Comparison of ENCODE assay signal across 10 mouse cellular contexts in genomic region chr15:101438555-101438954, GRCm38 (mm10). TPM values are rescaled to one million over a fixed set of nuclear protein-coding genes. Genes with fewer than 3 reads are reported as not detected.
A peak's percentile ranks its signal among the peaks of the same experiment; 100 is the strongest.
DNase-seq lines count a peak whose midpoint lies in the region; ATAC-seq and TF ChIP-seq lines count a peak whose summit lies in the region.
"Had no signal": no experiment of that assay in that cellular context is flagged by ENCODE, and none has a peak within 500 bp of the region (broad histone marks: within the 10 kb centered on the region; RNA-seq: fewer than 3 reads in every experiment).

Gene Krt87 (minus strand): TSS chr15:101438804.

- peaks cover 14% of the 10 kb centered on the region for H3K27me3 ChIP-seq in kidney, postnatal 0 days (ENCODE audit: insufficient read depth, low read length)
- H3K27me3 ChIP-seq in embryonic facial prominence, embryonic 11.5 days (ENCODE audit: control insufficient read depth, insufficient read depth, low read length): peaks cover 17% of the 10 kb centered on the region
- H3K27me3 ChIP-seq in intestine, embryonic 14.5 days (replicated peaks; ENCODE audit: control insufficient read depth, insufficient read depth, low read length): peaks cover 30% of the 10 kb centered on the region
- H3K27me3 ChIP-seq in neural tube, embryonic 14.5 days (ENCODE audit: control insufficient read depth, insufficient read depth, low read length): peaks cover 12% of the 10 kb centered on the region

- TF ChIP-seq CTCF in kidney, postnatal 0 days (IDR thresholded peaks at IDR 0.05; ENCODE audit: low read depth): no peak

- no peak for DNase-seq in kidney, postnatal 0 days (ENCODE audit: low spot score)
- DNase-seq in kidney, adult 11 months: no peak
- DNase-seq in embryonic facial prominence, embryonic 11.5 days (ENCODE audit: low spot score): peak; percentile 39
- no peak for DNase-seq in intestine, embryonic 14.5 days (ENCODE audit: low spot score)
- no peak for DNase-seq in adrenal gland, postnatal 25 days
- no peak for DNase-seq in gastrocnemius, adult 18-20 months (ENCODE audit: low spot score)
- DNase-seq in thymus, postnatal 14 days: no peak
- DNase-seq: heart, adult 11 months had no signal

- H3K9me3 ChIP-seq in kidney, postnatal 0 days (replicated peaks; ENCODE audit: low read length): no peaks in the 10 kb centered on the region
- H3K9me3 ChIP-seq in embryonic facial prominence, embryonic 11.5 days (replicated peaks; ENCODE audit: control insufficient read depth, low read length): no peaks in the 10 kb centered on the region
- H3K9me3 ChIP-seq in intestine, embryonic 14.5 days (ENCODE audit: control insufficient read depth, low read length): no peaks in the 10 kb centered on the region
- H3K9me3 ChIP-seq in neural tube, embryonic 14.5 days (ENCODE audit: control insufficient read depth, low read length): no peaks in the 10 kb centered on the region

- no peaks in the 10 kb centered on the region for H3K36me3 ChIP-seq in kidney, postnatal 0 days (ENCODE audit: insufficient read depth, low read length)
- no peaks in the 10 kb centered on the region for H3K36me3 ChIP-seq in embryonic facial prominence, embryonic 11.5 days (replicated peaks; ENCODE audit: control insufficient read depth, insufficient read depth, low read depth, low read length)
- no peaks in the 10 kb centered on the region for H3K36me3 ChIP-seq in intestine, embryonic 14.5 days (ENCODE audit: control insufficient read depth, insufficient read depth, low read length)
- no peaks in the 10 kb centered on the region for H3K36me3 ChIP-seq in neural tube, embryonic 14.5 days (ENCODE audit: control insufficient read depth, insufficient read depth, low read length)
- H3K36me3 ChIP-seq: G1E had no signal

- no peaks in the 10 kb centered on the region; the same call in 1 of the 2 replicates for H3K4me1 ChIP-seq in kidney, postnatal 0 days (replicated peaks; ENCODE audit: insufficient read depth, low read length)
- no peaks in the 10 kb centered on the region for H3K4me1 ChIP-seq in embryonic facial prominence, embryonic 11.5 days (ENCODE audit: control insufficient read depth, insufficient read depth, low read length)
- no peaks in the 10 kb centered on the region; the same call in 1 of the 2 replicates for H3K4me1 ChIP-seq in intestine, embryonic 14.5 days (replicated peaks; ENCODE audit: control insufficient read depth, insufficient read depth, low read length)
- H3K4me1 ChIP-seq in neural tube, embryonic 14.5 days (ENCODE audit: control insufficient read depth, insufficient read depth, low read length): 0 out of 2 replicates have a peak, but pooled peaks cover 4% of the 10 kb centered on the region

- H3K4me3 ChIP-seq in kidney, postnatal 0 days (replicated peaks; ENCODE audit: low read depth, low read length): 0 out of 2 replicates have a peak within 1 kb of the TSS, but pooled peaks have one; percentile 5
- H3K4me3 ChIP-seq in embryonic facial prominence, embryonic 11.5 days (ENCODE audit: low read depth, low read length): peak within 1 kb of the TSS; percentile 18
- H3K4me3 ChIP-seq in intestine, embryonic 14.5 days (ENCODE audit: low read depth, low read length): peak within 1 kb of the TSS; percentile 16
- H3K4me3 ChIP-seq in neural tube, embryonic 14.5 days (ENCODE audit: low read depth, low read length): peak within 1 kb of the TSS; percentile 33

- H3K4me2 ChIP-seq in kidney, postnatal 0 days (ENCODE audit: low read length): peak within 1 kb of the TSS; percentile 41
- peak within 1 kb of the TSS; percentile 46 for H3K4me2 ChIP-seq in embryonic facial prominence, embryonic 11.5 days (ENCODE audit: low read depth, low read length)
- peak within 1 kb of the TSS; percentile 37 for H3K4me2 ChIP-seq in intestine, embryonic 14.5 days (ENCODE audit: low read length)
- H3K4me2 ChIP-seq in neural tube, embryonic 14.5 days (ENCODE audit: low read depth, low read length): peak within 1 kb of the TSS; percentile 62

- no peak for ATAC-seq in kidney, postnatal 0 days (replicated peaks; ENCODE audit: low FRiP score, low read depth)
- ATAC-seq in embryonic facial prominence, embryonic 11.5 days (replicated peaks; ENCODE audit: insufficient number of reproducible peaks, low FRiP score, low TSS enrichment, low read depth): peak; percentile 52; the same call in 1 of the 2 replicates
- no peak for ATAC-seq in intestine, embryonic 14.5 days (replicated peaks; ENCODE audit: low FRiP score, low TSS enrichment, low read depth)
- ATAC-seq in neural tube, embryonic 14.5 days (ENCODE audit: low read depth): no peak

- H3K27ac ChIP-seq in kidney, postnatal 0 days: no peak within 1 kb of the TSS
- no peak within 1 kb of the TSS for H3K27ac ChIP-seq in embryonic facial prominence, embryonic 11.5 days (replicated peaks; ENCODE audit: low read depth, low read length)
- H3K27ac ChIP-seq in intestine, embryonic 14.5 days (ENCODE audit: low read depth): no peak within 1 kb of the TSS
- no peak within 1 kb of the TSS for H3K27ac ChIP-seq in neural tube, embryonic 14.5 days (ENCODE audit: low read depth, low read length)

- H3K9ac ChIP-seq in kidney, postnatal 0 days (ENCODE audit: low read depth, low read length): no peak within 1 kb of the TSS
- peak within 1 kb of the TSS; percentile 37; the same call in 1 of the 2 replicates for H3K9ac ChIP-seq in embryonic facial prominence, embryonic 11.5 days (replicated peaks; ENCODE audit: low read length)
- no peak within 1 kb of the TSS for H3K9ac ChIP-seq in intestine, embryonic 14.5 days (ENCODE audit: low read length)
- H3K9ac ChIP-seq in neural tube, embryonic 14.5 days (replicated peaks; ENCODE audit: low read depth, low read length): peak within 1 kb of the TSS; percentile 46

- 2% methylated on average over 34 of the region's 34 CpGs for WGBS in kidney, postnatal 0 days
- 1% methylated on average over 34 of the region's 34 CpGs for WGBS in embryonic facial prominence, embryonic 11.5 days
- 3% methylated on average over 34 of the region's 34 CpGs for WGBS in intestine, embryonic 14.5 days
- under 1% methylated on average over 33 of the region's 34 CpGs for WGBS in neural tube, embryonic 14.5 days

RNA-seq across cellular contexts. Expression of gene Krt87, which starts in this region (rescaled TPM):
- polyA plus RNA-seq in kidney, postnatal 0 days (2015; fragmentation: Nextera tagmentation; extraction: Ambion mirVana): 0.05 TPM in 1 of 2 replicates, not detected in the other
- polyA plus RNA-seq in embryonic facial prominence, embryonic 11.5 days (2014; fragmentation: Nextera tagmentation; extraction: Ambion mirVana): 0.27 TPM in 1 of 2 replicates, not detected in the other
- polyA plus RNA-seq in intestine, embryonic 14.5 days (2014; fragmentation: Nextera tagmentation; extraction: Ambion mirVana): 0.17 TPM in 1 of 2 replicates, not detected in the other
- polyA plus RNA-seq in neural tube, embryonic 14.5 days (2014; fragmentation: Nextera tagmentation; extraction: Ambion mirVana): 0.19 and 0.40 TPM in 2 replicates
- total RNA-seq in adrenal gland, postnatal 25 days (2021): not detected in 2 replicates
- total RNA-seq in gastrocnemius, adult 18-20 months (2021): not detected
- total RNA-seq: G1E had no signal
- polyA plus RNA-seq: G1E had no signal

Comparison
In these comparisons a context has a peak if more than half of its experiments do, and no peak if none do; other contexts are left out.
1. Peak in DNase-seq, ATAC-seq, H3K4me3 ChIP-seq, H3K9ac ChIP-seq and H3K4me2 ChIP-seq in embryonic facial prominence, embryonic 11.5 days; RNA of the gene not detected or under 1 TPM.